Mouse (Mus musculus) small intestine, adult 10 weeks (tissue): Measurements from ENCODE around the gene Gbp2b. TPM values are rescaled to one million over a fixed set of nuclear protein-coding genes. Genes with fewer than 3 reads are reported as not detected.

Experiments
- polyA plus RNA-seq: library from polyadenylated mRNA; stranded (reverse); fragments of 350-450 nt; fragmentation: Illumina TruSeq; extraction: RNeasy Lipid Tissue Mini Kit (QIAGEN cat#74804); gene quantifications from one replicate; pipeline ENCODE4 v1.2.3, GENCODE M21; 2014; ENCODE audit warnings: low replicate concordance

The Gbp2b gene
- polyA plus RNA-seq: 51.2 TPM

DNA sequence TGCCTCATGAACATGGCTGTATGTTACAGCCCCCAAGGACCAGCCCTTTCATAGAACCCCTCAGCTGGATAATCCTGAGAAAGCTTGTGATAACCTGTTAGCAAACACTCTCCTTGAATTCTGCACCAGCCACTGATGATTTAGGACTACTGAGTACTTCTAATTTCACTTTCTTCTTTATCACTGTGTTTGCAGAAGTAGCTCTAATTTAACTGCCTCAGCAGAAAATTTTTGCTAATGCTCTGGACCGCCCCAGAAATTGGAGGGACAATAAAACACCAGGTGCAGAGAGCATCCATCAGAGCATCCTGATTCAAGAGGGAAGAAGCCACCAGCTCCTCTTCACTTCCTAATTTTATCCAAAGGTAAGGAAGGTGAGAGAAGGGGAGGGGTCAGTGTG lies at the start of gene Gbp2b:
Gbp2b (plus strand) TSS at position 301 of the 400 bp plus-strand sequence.

DNA sequence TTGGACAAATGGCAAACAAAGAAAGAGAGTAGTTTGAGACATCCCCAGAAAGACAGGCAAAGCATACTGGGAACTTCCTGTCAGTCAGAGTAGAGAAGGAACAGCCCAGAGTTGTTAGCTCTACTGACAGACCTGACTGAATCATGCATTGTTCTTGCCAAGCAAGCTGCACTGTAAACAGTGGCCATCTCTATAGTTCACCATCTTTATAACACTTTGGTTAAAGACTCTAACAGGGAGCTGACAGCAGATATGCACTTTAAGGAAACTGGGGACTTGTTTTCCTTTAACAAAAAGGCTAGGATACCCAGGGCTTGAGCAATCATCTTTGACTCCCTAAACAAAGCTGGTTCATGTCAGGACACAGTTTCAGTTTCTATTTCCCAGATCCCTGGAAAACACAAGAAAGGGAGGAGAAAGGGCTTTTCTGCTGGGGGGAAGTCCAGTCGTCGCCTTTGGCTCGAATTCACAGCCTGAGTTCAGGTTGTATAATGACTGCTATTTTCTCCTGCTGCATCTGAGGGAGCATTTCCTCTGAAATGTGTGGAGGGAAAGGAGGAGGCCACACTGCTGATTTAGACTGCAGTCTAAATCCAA lies 34.9 kb upstream of the Gbp2b start, which contains the start of gene Gbp3:
Gbp3 (plus strand) TSS at position 395 of the 597 bp plus-strand sequence.

DNA sequence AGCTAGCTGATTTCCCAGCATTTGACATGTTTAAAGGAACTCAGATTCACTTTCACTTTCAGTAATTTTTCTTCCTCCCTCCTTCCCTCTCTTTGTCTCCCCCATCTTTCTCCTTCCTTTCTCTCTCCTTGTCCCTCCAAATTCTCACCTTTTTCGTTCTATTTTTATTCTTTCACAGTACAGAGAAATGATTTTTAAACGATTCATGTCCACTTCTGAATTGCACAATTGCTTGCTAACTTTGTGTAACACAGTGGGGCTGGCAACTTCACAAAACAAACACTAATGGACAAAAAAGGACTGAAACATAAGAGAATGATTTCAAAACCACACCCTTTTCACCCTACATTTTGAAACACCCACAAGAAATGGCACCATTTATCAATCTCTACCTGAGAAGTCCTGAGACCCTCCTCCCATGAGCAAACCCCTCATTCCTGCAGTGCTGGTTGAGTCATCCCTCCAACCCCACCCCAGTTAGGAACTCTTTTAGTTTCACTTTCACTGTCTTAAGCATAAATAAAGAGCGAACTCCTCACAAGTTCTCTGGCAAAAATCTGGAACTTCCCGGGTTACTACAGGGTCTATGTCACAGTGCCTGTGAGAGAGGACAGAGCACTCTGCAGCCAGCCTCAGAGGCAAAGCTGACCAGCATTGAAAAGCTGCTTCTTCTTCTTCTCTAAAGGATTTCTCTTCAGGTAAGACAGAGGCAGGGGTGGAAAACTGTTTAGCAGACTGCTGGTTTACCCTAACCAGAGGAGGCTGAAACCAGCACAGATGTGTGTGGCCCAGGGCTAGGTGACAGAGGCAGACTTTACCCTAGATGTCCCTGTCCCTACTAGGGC lies 25.7 kb downstream of the Gbp2b start, which contains the start of gene Gbp2:
Gbp2 (plus strand) TSS at position 492 of the 845 bp plus-strand sequence.

Other genes with a start within 250 kb of the Gbp2b start
- 86.4 TPM for gene Pdlim5, start 199.2 kb upstream of the Gbp2b start, polyA plus RNA-seq
- 9.6 TPM for gene Gbp5, start 100.9 kb upstream of the Gbp2b start, polyA plus RNA-seq
- 33.5 TPM for gene Gbp7, start 64.5 kb upstream of the Gbp2b start, polyA plus RNA-seq
- 22.2 TPM for gene Gbp3, start 34.8 kb upstream of the Gbp2b start, polyA plus RNA-seq
- 30.8 TPM for gene Gbp2, start 25.8 kb downstream of the Gbp2b start, polyA plus RNA-seq
- 19.4 TPM for gene Kyat3, start 106.2 kb downstream of the Gbp2b start, polyA plus RNA-seq
- gene Gtf2b, start 170.2 kb downstream of the Gbp2b start, polyA plus RNA-seq: 140 TPM